Mouse (Mus musculus) limb, embryonic 14.5 days (tissue): ENCODE measurements at regions not wholly inside any gene's neighbourhood (a gene's known extent, or its start where the extent isn't known, plus 50 kb on each side); places are given as distances from the start of the nearest gene placed in this dataset.

Experiments
- ATAC-seq: fragments of 200-750 bp; cut with Nextera tagmentation; 2 replicates; pipeline ENCODE4 v1.8.0; 2017; ENCODE audit warnings: low read depth, moderate number of reproducible peaks, moderate TSS enrichment; ENCODE audit not compliant: low FRiP score
- DNase-seq: peaks from one replicate; pipeline ENCODE4 v3.0.0-alpha.2; 2015; ENCODE audit warnings: low spot score
- H3K27ac ChIP-seq: fragments of 300-500 bp; sonication (generic); replicated peaks from 2 replicates; pipeline ENCODE4 v1.5.1; 2014; ENCODE audit warnings: low read depth, mild to moderate bottlenecking, low read length, moderate library complexity, mixed read lengths
- H3K27me3 ChIP-seq: fragments of 300-500 bp; sonication (generic); 2 replicates; pipeline ENCODE4 v1.6.1; 2014; ENCODE audit warnings: low read length, mixed read lengths; ENCODE audit not compliant: control insufficient read depth, insufficient read depth
- H3K36me3 ChIP-seq: fragments of 300-500 bp; sonication (generic); 2 replicates; pipeline ENCODE4 v1.6.1; 2014; ENCODE audit warnings: mild to moderate bottlenecking, low read length, moderate library complexity, mixed read lengths; ENCODE audit not compliant: control insufficient read depth, insufficient read depth
- H3K4me1 ChIP-seq: fragments of 300-500 bp; sonication (generic); 2 replicates; pipeline ENCODE4 v1.6.1; 2014; ENCODE audit warnings: antibody characterized with exemption, low read length, mixed read lengths; ENCODE audit not compliant: control insufficient read depth, insufficient read depth
- H3K4me2 ChIP-seq: fragments of 300-500 bp; sonication (generic); replicated peaks from 2 replicates; pipeline ENCODE4 v1.6.1; 2014; ENCODE audit warnings: low read depth, mild to moderate bottlenecking, low read length, moderate library complexity; ENCODE audit not compliant: severe bottlenecking
- H3K4me3 ChIP-seq: fragments of 300-500 bp; sonication (generic); replicated peaks from 2 replicates; pipeline ENCODE4 v1.5.1; 2014; ENCODE audit warnings: low read length
- H3K9ac ChIP-seq: fragments of 300-500 bp; sonication (generic); 2 replicates; pipeline ENCODE4 v1.6.1; 2014; ENCODE audit warnings: mild to moderate bottlenecking, low read depth, low read length, moderate library complexity; ENCODE audit not compliant: severe bottlenecking
- H3K9me3 ChIP-seq: fragments of 300-500 bp; sonication (generic); 2 replicates; pipeline ENCODE4 v1.6.1; 2016; ENCODE audit warnings: low read length; ENCODE audit not compliant: control insufficient read depth
- POLR2A ChIP-seq: fragments of 200-500 bp; IDR thresholded peaks from 2 replicates; pipeline ENCODE4 v1.8.0; 2012; ENCODE audit warnings: inconsistent platforms, mild to moderate bottlenecking, moderate library complexity, borderline replicate concordance; ENCODE audit not compliant: insufficient read depth, insufficient read length; ENCODE audit errors: extremely low read depth
- WGBS: fragments of 180-500 bp; shearing (Covaris S2); extraction: QIAGEN DNeasy Blood & Tissue Kit; methylation state at CpG from one replicate; pipeline ENCODE4 v1.1.7; 2014; 5-methylcytosine and 5-hydroxymethylcytosine counted together

GRCm38 (mm10) chr2:48223084-48223799 is 590.7 kb upstream of the Acvr2a start:
- ATAC-seq, result no peak
- Histone ChIP-seq H3K9ac (no peak overlapping the region), H3K4me3 (no peak overlapping the region), H3K9me3 (no peaks in the 10 kb centered on the region), H3K27me3 (no peaks in the 10 kb centered on the region), H3K4me1 (no peaks in the 10 kb centered on the region), H3K4me2 (no peak overlapping the region), H3K27ac (no peak overlapping the region), H3K36me3 (no peaks in the 10 kb centered on the region)
- TF ChIP-seq POLR2A, result no peak
- no peak for DNase-seq
- 58% methylated on average over 2 of the region's 2 CpGs for whole genome bisulfite sequencing

GRCm38 (mm10) chr2:48250174-48250573 is 563.7 kb upstream of the Acvr2a start:
- no peak overlapping the region for H3K4me2 ChIP-seq
- no peak overlapping the region for H3K9ac ChIP-seq
- no peaks in the 10 kb centered on the region for H3K27me3 ChIP-seq
- no peak overlapping the region for H3K4me3 ChIP-seq
- TF ChIP-seq POLR2A, result no peak
- no peak overlapping the region for H3K27ac ChIP-seq
- ATAC-seq (no peak), DNase-seq (no peak)
- H3K9me3 ChIP-seq, result no peaks in the 10 kb centered on the region
- 79% methylated on average over 4 of the region's 4 CpGs for WGBS
- H3K4me1 ChIP-seq, result no peaks in the 10 kb centered on the region
- H3K36me3 ChIP-seq, result no peaks in the 10 kb centered on the region

- DNase-seq (no peak), ATAC-seq (no peak)
- Histone ChIP-seq H3K9ac (no peak overlapping the region), H3K4me3 (no peak overlapping the region), H3K27ac (no peak overlapping the region), H3K36me3 (no peaks in the 10 kb centered on the region), H3K4me1 (no peaks in the 10 kb centered on the region), H3K9me3 (no peaks in the 10 kb centered on the region), H3K27me3 (no peaks in the 10 kb centered on the region), H3K4me2 (no peak overlapping the region)
- 64% methylated on average over 2 of the region's 2 CpGs for WGBS
- TF ChIP-seq POLR2A, result no peak
These were observed 553.6 kb upstream of the Acvr2a start for GRCm38 (mm10) chr2:48260299-48260698.
